Mouse (Mus musculus) right cerebral cortex, adult 2 months (tissue): ENCODE measurements at regions not wholly inside any gene's neighbourhood (a gene's known extent, or its start where the extent isn't known, plus 50 kb on each side); places are given as distances from the start of the nearest gene placed in this dataset.
"Not testable (repeated sequence)": the region's sequence is repeated elsewhere in the genome, so short reads cannot be mapped to it uniquely, and the experiment has no call there.

Source experiments
- DNase-seq, 2 experiments: peaks; one replicate each; pipeline ENCODE4 v3.0.0; 2021 to 2022; ENCODE audit warnings: low spot score in 2 of 2

- no peak for DNase-seq
Measured at GRCm38 (mm10) chr2:149283274-149283673, 121.6 kb upstream of the Cst10 start.

DNA sequence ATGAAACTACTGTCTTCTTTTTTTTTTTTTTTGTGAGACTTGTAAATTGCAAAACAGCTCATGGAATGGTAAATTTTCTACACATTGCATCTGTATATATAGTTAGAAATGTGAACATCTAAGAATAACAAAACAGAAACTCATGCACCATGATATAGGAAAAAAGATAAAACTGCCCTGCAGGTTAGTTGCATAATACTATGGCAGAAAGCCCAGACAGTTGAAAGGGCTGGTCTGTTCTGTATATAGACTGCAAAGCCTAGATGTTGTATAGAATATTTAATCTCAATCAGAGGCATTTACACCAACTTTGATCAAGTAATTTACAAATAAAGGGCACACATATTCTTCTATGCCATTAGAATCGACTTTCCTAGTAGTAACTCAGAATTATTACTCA is 120.7 kb upstream of the Cst10 start:
- DNase-seq: no peak

DNA sequence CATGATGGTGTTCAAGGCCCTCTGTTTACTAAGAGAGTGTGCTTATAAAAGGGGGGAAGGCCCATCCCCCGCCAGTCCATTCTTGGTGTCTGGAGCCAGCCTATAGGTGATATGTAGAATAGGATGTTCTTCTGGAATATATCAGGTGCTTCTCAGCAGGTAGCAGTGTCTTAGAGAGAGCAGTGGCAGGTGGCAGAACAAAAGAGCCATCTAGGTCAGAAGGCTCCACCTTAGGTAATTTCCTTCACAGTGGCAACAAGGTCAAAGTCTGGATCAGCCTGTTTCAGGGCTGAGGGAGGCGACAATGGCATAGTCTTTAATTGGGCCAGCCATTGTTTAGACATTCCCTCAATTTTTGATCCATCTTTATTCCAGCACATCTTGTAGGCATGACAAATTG is 107.9 kb upstream of the Cst10 start:
- not testable (repeated sequence) for DNase-seq

DNA sequence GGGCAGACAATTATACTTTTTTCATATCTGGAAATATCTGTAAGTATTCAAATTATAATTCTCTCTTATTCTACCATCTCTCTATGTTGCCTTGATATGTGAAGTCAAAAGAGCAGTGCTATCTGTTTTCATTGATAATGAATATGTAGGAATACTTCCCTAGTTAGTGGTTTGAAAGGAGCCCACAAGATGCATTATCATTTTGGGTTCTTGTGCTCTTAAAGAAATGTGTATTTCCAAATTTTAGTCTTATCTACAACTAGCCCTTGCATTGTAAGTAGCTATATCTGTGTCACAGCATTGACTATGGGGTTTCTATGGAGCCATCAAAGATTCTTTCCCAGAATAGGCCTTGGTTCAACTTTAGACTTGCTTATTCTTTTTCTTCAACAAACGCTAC is 99.3 kb upstream of the Cst10 start:
- DNase-seq: no peak

DNA sequence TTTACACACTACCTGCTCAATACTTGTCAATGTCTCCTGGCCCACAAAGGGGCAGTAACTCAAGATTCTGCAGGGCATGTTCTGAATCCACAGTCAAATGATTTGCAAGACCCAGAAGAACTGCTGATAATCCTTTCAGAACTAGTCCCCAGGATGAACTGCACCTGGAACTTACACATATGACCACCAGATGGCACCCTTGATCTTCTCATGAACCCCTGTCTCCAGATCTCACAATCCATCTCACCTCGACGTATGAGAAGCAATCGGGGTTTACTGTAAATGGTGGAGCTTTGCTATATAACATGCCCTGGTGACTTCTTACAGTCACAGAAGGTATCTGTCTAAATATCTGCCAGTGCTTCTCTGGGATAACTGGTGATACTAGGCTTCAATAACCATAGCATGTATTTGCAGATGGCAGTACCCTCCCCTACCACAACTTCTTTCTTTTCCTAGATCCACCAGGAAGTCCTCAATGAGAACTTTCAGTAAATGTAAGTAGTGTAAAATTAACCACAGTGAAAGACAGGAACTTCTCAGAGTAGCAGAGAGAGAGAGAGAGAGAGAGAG is 54.5 kb upstream of the Cst10 start:
- DNase-seq: peak; percentile 29 to 53
